Mouse (Mus musculus): Measurements from ENCODE around the gene Fgf10.

Fgf10 gene

DNA sequence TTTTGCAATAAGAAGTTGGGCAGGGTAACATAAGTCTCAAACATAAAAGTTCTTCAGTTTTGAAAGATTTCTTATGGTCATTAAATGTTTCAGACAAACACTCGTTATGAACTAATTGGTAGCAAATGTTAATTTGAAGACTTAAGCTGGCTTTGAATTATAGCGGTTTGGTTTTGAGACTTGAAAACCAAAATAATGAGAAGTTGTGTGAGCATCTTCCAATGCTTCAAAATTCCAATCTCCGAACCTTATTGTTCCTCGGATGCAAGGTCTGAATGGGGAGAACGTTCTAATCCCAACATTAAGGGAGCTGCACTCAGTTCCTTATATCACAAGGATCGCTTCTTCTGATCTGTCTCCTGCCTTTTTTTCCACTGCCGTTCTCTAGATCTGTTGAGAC is at the start of gene Fgf10:
TSS of gene Fgf10 (plus strand) at position 301 of the 400 bp plus-strand sequence.
- TF ChIP-seq GATA4 (IDR thresholded peaks at IDR 0.05; ENCODE audit: insufficient replicate concordance, low read length) = no peak

DNA sequence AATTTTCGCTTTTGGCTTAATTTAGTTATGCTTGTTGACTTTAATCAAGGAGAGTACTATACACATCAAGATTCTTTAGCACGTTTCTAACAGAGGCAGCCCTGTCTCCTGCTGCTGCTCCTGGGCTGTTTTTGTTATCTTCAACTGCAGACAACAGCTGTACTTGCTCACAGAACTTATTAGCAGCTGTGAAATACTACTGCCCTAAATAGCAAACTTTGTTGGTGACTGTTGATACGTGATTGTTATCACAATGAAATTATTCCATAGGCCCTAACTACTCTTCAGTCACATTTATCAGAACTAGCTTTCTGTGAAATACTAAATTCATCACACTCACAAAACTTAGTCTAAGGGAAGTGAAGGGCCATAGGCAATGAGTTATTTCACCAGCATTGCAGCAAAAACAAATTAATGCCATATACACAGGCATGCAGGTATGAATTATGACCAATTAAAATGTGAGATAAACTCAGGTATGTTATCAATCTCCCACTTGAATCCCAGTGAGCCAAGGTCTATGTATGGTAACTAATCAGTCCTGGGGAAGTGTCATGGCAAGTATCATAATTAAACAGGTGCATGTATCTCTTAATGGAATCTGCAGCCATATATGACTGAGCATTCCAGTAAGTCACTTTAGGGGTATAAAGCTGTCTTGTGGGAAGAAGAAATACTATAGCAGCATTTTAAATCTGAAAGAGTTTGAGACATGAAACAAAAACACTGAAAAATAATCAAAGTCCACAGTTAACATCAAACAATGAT is 39.7 kb upstream of the Fgf10 start:
- no peak for TF ChIP-seq GATA4 (IDR thresholded peaks at IDR 0.05; ENCODE audit: insufficient replicate concordance, low read length)

DNA sequence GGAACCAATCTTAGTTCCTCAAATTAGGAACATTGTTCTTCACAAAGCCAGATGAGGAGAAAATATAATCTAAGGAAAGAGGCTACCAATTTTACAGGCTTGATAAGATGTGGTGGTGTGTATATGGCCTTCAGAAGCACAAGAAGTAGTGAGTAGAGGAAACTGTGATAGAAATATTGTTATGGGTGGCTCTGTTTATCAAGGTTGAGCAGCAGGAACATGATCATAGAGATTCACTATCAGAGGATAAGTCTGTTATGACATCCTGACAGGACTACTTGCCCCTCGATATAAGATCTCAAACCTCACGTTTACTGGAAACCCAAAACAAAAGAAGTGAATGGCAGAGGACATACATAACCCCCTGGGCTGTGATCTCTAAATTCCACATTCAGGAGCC is 38.1 kb upstream of the Fgf10 start:
- no peak for TF ChIP-seq GATA4 (IDR thresholded peaks at IDR 0.05; ENCODE audit: insufficient replicate concordance, low read length)

DNA sequence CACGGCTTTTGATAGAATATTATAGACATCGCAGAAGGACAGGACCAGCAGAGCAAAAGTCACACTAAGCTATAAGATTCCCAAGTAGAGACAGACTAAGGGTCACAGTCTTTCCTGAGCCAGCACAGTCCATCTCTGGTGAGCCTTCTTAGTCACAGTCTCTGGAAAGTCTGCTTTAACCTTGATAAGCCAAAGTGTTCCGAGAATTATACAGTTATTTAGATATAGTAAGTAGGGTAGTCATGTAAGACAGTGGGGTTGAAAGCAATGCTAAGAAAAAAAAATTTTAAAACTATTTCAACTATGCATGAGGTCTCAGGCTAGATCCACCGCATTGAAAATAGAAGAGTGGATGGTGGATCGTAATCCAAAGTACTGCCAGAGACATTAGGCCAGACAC is 33.5 kb upstream of the Fgf10 start:
- TF ChIP-seq GATA4 (IDR thresholded peaks at IDR 0.05; ENCODE audit: insufficient replicate concordance, low read length) = no peak

DNA sequence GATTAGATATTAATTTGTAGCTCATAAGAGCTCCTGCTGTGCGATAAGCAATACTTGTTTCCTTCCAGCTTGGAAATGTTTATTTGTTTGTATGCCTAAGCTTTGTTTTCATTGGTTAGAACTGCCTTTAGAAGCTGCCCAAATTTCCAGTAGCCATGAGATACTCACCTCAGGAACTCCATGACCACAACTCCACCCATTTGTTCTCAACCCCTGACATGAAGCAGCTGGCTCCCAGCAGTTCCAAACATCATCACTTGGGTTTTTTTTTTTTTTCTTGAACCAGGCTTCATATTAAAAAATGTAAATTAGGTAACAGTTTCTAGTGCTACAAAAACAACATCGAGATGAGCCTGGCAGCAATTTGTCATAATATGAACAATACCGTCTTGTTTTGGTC is 27.0 kb upstream of the Fgf10 start:
- TF ChIP-seq GATA4 (IDR thresholded peaks at IDR 0.05; ENCODE audit: insufficient replicate concordance, low read length) = no peak

DNA sequence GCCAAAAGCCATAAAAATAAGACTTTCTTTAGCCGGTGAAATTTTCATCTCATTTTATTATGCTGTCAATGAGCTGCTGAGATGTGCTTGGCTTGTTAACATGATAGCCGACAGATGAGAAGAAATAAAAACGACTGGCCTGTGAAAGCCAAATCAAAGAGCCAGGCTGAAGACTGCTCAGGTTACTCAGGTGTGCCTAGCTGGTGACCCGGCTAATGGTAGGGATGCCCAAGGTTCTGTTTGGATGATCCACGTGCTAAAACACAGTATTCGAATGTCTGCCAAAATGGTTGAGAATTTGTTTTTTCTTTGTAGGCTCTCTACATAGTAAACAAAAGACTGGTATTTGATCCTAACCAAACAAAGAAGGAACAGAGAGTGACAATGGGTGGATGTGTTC is 26.5 kb upstream of the Fgf10 start:
- no peak for TF ChIP-seq GATA4 (IDR thresholded peaks at IDR 0.05; ENCODE audit: insufficient replicate concordance, low read length)

DNA sequence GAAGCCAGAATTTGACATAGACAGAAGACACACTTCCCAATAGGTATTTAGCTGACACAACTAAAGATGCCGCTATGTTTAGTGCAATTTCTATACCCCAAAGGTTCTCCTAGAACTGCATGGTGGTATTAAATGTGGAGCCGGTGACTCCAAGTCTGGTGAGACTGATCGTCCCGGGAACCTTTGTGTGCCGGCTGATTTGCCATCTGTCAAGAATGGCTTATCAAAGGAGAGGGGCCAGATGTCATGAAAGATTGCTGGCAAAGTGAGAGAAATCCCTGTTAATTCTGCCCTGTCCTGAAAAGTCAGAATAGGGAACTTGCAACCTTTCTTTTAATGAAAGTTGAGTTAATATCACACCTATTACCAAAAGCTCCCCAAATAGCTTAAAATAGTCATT is 12.6 kb upstream of the Fgf10 start:
- TF ChIP-seq GATA4 (IDR thresholded peaks at IDR 0.05; ENCODE audit: insufficient replicate concordance, low read length) = no peak

DNA sequence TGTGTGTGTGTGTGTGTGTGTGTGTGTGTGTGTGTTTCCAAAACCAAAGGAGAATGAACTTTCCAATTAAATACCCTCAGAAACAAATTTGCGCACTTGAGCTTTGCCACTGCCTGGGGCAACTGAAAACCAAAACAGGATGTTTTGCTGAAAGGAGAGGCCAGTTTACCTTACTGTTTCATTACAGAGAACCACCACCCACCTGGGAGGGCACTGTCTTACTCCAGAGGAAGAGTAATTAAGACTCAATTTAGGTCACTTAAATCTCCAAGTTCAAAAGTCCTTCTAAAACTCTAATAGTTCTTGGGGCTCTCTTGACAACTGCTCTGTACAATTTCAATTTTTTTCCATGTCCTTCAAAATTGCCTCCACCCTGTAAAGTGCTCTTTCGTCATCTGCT is 11.6 kb upstream of the Fgf10 start:
- TF ChIP-seq GATA4 (IDR thresholded peaks at IDR 0.05; ENCODE audit: insufficient replicate concordance, low read length) = no peak

DNA sequence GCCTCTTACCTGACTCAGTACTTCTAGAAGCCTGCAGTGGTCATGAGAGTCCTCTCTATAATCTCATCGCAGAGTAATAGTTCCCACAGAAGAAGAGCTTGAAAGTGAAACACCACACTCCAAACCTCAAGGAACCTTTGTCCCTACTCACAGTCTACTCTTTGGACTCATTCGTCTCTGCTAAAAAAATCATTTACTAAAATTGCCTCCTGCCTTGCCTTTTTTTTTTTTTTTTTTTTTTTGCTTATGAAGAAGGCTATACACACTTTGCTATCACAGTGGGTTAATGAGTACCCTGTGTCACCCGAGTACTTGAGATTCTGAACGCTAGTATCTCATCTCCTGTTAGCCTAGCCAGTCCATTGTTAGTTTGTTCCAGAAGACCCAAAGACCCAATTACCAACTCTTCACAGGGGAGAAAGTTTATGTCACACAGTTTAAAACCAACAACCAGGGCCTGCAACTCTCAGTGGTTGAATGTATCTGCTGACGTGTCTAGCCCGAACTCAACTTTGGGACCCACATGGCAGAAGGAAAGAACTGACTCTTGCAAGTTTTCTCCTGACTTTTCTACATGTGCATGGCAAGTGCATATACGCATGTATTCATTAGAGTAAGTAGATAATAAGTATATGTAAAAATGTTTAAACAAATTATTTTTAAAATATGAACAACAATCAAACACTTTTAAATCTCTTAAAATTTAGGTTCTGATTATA is 10.8 kb upstream of the Fgf10 start:
- TF ChIP-seq GATA4 (IDR thresholded peaks at IDR 0.05; ENCODE audit: insufficient replicate concordance, low read length) = no peak

DNA sequence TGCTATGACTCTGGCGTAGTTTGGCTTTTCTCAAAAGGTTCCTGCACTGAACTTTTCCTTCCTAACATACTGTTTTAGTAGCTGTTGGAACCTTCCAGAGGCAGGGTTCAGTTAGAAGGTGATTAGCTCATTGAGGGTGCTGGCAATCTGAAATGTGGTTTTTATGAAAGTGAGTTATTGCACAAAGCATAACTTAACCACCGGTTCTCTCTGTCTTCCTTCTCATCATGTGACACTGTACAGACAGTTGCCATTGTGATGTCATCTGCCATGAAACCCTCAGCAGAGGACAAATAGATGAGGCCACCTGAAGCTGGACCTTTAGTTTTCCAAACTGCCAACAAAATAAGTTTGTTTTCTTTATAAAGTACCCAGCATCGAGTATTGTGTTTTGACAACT is 7.9 kb upstream of the Fgf10 start:
- TF ChIP-seq GATA4 (IDR thresholded peaks at IDR 0.05; ENCODE audit: insufficient replicate concordance, low read length) = no peak

DNA sequence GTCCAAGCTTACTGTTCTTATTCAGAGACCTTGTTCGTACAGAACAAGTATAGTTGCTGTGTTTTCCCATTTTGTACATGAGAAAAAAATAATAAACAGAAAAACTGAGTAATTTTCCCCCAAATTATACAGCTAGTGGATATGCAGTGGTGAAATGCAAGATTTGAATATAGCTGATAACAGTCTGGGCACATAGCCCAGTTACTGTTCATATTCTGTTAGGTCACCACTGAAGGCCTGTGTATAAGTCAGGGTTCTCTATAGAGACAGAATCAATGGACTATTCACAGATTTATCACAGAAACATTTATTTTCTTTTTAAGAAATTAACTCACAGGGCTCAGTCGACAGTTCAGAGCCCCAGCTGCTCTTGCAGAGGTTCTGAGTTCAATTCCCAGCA is 4.7 kb upstream of the Fgf10 start:
- no peak for TF ChIP-seq GATA4 (IDR thresholded peaks at IDR 0.05; ENCODE audit: insufficient replicate concordance, low read length)

DNA sequence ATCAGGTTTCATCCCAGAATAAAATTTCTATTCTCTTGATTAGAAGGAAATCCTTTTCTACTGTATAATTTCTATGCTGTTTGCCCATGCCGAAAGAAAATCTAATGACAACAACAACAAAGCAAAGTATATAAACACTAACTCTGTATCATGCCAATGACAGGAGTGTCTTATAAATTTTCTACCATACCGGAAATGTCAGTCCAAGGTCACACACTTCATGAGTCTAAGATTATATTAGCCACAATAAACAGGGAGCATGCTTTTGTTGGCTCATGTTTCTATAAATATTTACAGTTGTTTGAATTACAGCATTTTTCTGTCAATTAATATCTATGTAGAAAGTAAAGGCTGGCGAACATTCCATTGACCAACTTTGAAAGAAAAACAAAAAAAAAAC is 9.6 kb downstream of the Fgf10 start:
- TF ChIP-seq GATA4 (IDR thresholded peaks at IDR 0.05; ENCODE audit: insufficient replicate concordance, low read length) = no peak

DNA sequence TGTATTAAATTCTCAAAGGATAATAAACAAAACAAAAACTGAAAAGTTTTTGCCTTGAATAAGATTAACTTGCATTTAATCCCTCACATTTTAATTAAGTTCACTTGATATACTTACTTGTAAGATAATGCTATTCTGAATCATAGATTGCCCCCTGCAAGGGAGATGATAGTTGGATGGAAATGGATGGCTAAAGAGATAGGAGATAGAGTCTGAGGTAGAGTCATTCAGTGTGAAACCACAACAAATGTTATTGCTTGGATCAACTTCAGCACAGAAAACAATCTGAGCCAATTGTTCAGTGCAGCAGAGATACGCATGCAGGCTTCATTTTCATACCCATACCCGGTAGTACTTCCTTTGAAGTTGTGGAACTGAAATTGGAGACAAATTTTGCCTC is 23.5 kb downstream of the Fgf10 start:
- TF ChIP-seq GATA4 (IDR thresholded peaks at IDR 0.05; ENCODE audit: insufficient replicate concordance, low read length) = no peak

DNA sequence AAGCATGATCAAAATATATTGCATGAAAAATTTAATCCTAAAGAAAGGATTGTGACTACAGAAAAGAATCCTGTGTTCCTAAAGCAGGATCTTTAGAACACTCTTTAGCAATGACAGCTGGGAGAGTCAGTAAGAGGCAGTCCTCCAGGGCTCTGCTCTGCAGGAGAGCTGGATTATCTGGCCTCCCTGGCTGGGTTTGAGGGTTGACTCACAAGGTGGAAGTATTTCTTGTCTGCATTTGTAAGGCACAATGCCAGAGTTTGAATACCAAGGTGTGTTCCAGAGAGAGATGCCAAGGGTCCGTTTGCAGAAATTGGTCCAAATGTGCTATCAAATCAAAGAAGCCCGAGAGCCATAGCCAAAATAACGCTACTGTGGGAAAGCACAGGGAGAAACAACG is 25.5 kb downstream of the Fgf10 start:
- TF ChIP-seq GATA4 (IDR thresholded peaks at IDR 0.05; ENCODE audit: insufficient replicate concordance, low read length) = no peak

DNA sequence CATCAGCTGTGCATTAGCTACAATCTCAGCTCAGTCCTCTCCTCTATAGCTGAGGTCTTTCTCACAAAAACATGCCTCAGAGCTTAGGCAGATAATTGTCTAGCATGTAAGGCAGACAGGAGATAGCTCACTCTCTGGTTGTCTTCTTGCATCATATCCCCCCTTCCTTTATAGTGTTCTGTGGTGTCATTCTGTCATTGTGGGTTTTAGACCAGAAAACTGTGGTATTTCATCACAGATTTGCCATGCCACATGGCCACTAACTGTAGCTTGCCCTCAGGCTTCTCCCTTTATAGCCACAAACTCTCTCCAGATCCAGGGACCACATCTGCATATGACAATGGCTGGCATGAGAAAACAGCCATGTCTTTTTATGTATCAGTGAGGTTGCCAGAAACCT is 34.1 kb downstream of the Fgf10 start:
- TF ChIP-seq GATA4 (IDR thresholded peaks at IDR 0.05; ENCODE audit: insufficient replicate concordance, low read length) = no peak

DNA sequence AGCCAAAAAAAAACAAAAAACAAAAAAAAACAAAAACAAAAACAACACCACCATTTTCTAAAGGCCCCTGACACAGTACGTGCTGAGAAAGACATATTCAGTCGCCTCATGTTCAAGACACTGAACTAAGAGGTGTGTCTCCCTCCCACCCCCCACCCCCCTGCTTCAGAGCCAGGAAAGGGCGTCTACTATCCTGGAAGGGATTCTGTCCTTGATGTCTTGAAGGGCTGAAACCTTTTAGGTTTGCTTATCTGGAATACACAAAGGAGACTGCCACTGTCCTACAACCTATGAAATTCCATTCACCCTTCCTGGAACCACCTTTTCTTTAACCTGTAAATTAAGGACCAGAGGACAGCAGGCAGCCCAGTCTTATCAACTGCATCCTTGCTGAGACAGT is 36.1 kb downstream of the Fgf10 start:
- TF ChIP-seq GATA4 (IDR thresholded peaks at IDR 0.05; ENCODE audit: insufficient replicate concordance, low read length) = no peak

DNA sequence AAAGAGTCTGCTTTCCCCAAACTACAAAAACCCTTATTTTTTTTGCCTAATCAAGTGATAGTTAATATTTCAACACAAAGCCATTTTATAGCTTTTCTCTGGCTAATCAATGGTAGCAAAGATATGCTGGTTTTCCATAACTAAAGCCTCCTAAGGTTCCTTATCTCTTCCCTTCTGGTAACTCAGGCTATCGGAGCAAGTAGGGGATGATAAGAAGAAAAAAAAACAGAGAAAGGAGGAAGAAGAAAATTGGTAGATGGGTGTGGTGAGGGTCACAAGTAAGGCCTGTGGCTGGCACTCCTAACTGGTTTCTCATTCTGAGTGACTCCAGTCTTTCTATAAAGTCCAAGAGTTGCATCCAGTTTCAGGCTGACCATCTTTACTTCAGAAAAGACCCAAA is 40.3 kb downstream of the Fgf10 start:
- no peak for TF ChIP-seq GATA4 (IDR thresholded peaks at IDR 0.05; ENCODE audit: insufficient replicate concordance, low read length)
